Mouse (Mus musculus): ENCODE results near the gene Ube3a. TPM values are rescaled to one million over a fixed set of nuclear protein-coding genes. Genes with fewer than 3 reads are reported as not detected.

Gene Ube3a
- total RNA-seq (2021): 100 to 1,000 TPM; 128 to 133 TPM
- long read RNA-seq, experiment 1, full-length matches to known transcripts: 50 of 71 reads
- long read RNA-seq, experiment 1, partial matches to known transcripts: 2 of 71 reads
- long read RNA-seq, experiment 1, other reads (novel, unspliced or antisense): 19 of 71 reads
- long read RNA-seq, experiment 2, full-length matches to known transcripts: 45 of 62 reads
- long read RNA-seq, experiment 2, partial matches to known transcripts: 2 of 62 reads
- long read RNA-seq, experiment 2, other reads (novel, unspliced or antisense): 15 of 62 reads

DNA sequence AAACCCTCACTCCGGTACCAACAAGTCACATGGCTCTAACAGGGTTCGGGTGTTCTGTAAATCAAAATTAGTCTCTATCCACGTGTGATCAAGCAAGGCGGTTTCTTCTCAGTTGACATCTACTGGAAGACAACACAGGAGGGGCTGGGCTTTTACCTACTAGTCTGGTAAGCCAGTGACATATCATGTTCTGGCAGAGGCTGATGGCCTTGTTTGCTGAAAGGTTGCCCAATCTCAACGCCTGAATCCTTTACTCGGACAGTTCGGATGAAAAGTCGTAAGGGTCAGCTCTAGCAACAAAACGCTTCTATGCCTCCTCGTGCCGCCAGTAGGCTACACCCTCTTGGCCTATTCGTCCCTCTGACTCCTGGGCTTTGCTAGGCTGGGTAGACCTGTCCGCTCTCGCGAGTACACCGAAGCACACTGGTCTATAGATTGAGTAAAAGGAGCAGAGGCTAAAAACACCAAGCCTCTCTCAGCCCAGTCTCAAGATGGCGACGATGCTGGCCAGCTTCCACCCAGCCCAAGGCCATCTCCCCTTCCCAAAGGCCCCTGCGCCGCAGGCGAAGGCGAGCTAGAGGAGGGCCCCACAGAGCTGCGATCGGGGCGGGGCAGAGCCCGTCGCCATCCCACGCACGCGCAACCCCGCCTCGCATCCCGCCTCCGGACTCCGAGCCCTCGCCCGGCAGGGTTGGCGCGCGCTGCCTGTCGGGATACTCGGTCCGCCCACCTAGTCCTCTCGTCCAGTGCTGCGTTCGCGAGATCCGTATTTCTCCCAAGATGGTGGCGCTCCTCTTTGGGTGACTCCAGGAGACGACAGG, at the start of gene Ube3a:
Gene Ube3a, plus strand, starts transcription at position 706 of the 821 bp plus-strand sequence.
- intact Hi-C loops (cut with DNase I): no loop called here
- DNase-seq: peak; percentile 98 to 99

- no peak for DNase-seq
- intact Hi-C loops (cut with DNase I): no loop called here
Measured at GRCm38 (mm10) chr7:59192831-59193230, 35.7 kb upstream of the Ube3a start.

DNA sequence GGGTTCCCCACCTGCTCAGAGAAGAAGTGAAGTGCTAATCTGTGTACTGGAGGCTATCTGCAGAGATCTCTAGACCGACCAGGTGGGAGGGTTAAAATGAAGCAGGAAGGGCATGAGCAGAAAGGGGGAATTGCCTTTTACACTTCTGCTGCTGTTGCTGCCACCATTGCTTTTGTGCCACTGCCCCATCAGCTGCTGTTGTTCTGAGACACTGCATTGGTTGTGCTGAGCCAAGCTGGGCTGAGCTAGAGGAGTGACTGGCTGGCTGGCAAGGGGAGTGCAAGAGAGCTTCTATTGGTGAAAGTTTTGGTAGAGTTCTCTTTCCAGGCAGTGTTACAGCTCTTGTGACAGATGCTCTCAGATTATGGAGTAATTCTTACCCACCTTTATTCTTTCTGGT, 13.6 kb upstream of the Ube3a start:
- DNase-seq: no peak
- intact Hi-C loops (cut with DNase I): no loop called here

- DNase-seq: no peak
- intact Hi-C loops (cut with DNase I): no loop called here
Measured at GRCm38 (mm10) chr7:59221244-59221643, 7.3 kb upstream of the Ube3a start.

DNA sequence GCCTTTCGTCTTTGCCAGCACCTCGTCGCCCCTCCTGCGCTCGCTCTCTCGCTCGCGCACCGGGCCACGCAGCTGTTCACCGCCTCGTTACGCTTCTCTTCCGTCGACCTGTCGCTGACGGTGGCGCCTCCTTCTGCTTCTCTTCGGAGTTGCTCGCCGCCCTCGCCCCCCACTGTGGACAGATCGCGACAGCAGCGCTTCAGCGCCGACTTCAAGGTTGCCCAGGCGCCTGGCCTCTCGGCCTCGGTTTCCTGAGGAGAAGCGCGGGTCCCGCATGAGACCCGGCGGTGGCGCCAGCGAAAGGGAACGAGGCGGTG, 274 bp downstream of the Ube3a start:
- no peak for DNase-seq
- intact Hi-C loops (cut with DNase I): no loop called here

DNA sequence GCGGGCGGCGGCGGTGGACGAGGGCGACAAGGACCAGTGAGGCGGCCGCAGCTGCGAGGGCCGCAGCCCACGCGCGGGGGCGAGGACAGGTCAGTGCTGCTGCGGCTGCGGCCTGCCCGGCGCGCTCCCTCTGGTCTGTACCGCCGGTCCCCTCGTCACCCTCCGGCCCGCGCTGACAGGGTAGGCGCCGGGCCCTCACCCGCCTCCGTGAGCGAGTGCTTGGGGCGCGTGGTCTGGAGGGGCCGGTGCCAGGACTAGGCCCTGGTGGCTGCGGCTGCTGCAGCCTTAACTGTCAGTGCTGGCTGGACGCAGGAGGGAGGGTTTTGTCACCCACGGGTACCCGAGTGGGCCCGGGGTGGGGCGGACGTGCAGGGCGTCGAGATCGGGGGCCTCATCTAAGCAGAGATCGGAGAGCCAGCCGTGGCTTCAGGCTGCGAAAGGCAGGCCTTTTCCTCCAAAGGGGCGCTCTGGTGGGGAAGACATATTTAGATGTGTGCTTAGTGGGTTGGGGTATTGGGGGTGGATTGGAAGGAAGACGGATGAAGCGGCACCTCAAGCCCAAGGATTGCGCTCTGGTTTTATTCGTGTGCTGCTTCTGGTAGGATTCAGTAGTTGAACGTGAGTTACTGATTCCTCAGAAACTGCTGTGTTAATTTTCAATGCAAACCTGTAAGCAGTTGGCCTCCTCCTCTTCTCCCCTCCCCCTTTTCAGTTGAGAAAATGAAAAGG, 797 bp downstream of the Ube3a start:
- intact Hi-C loops (cut with DNase I): no loop called here

DNA sequence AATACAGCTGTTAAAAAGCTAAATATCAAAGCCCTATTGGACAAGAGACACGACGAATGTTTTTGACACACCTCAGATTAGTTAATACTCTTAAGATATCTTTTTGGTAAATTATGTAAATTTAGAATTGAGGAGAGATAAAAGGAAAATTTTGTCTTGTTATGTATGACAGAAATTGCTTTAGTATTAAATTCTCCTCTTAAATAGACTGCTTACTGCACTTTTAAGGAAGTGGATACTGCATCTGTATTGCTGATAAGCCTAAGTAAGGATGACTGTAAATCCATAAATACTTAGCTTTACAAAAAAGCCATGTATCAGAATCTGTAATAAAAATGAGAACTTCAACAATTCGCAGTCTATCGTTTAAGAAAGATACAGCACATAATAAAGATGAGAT, 1.8 kb downstream of the Ube3a start:
- intact Hi-C loops (cut with DNase I): no loop called here
- DNase-seq: no peak

More for the DNA sequence above, 797 bp downstream of the Ube3a start:
- DNase-seq: peak; percentile 64 to 67

DNA sequence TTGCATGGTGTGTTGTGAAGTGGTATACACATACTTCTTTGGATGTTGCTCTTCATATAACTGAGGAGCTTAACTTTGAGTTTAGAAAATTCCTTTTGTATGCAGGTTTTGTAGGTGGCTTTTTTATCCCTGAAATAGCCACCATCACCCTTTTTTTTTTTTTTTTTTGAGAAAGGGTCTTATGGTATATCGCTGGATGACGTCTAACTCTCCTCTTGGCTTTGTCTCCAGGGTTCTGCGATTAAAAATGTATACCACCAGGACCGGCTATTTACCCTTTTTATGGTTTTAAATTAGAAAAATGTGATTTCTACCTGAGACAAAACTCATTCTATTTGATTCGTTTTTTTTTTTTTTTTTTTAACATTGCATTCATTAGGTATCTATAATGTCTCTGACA, 2.2 kb downstream of the Ube3a start:
- DNase-seq: no peak
- intact Hi-C loops (cut with DNase I): no loop called here

GRCm38 (mm10) chr7:59231960-59232359, 3.4 kb downstream of the Ube3a start:
- intact Hi-C loops (cut with DNase I): no loop called here
- DNase-seq: no peak

GRCm38 (mm10) chr7:59234773-59235401, 6.3 kb downstream of the Ube3a start:
- DNase-seq: no peak

DNA sequence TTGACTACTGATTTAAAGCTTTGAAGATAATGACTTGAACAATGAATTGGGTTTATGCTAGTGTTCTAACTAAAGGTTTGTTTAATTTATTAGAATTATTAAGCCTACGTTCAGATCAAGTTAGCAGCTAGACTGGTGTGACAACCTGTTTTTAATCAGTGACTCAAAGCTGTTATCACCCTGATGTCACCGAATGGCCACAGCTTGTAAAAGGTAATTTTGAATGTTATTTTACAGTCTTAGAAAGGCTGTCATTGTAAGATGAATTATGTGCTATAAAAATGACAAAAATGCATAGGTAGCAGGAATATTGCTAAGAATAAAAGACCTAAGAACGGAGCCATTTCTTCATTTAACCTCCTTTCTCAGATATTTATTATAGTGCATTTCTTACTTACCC, 14.7 kb downstream of the Ube3a start:
- intact Hi-C loops (cut with DNase I): no loop called here
- no peak for DNase-seq

More at GRCm38 (mm10) chr7:59234773-59235401, 6.3 kb downstream of the Ube3a start:
- intact Hi-C loops (cut with DNase I): no loop called here

DNA sequence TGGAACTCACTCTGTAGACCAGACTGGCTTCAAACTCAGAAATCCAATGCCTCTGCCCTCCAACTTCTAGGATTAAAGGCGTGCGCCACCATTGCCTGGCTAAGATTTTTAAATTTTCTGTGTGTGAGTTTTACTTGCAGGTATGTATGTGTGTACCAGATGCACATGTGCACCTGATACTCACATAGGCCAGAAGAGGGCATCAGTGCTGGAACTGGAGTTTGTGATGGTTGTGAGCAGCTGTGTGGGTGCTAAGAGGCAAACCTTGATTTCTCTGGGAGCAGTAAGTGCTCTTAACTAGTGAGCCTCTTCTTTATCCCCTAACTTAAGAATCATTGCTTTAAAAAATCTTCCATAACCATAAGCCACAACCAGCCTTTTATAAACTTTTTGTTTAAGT, 17.0 kb downstream of the Ube3a start:
- no peak for DNase-seq
- intact Hi-C loops (cut with DNase I): no loop called here

DNA sequence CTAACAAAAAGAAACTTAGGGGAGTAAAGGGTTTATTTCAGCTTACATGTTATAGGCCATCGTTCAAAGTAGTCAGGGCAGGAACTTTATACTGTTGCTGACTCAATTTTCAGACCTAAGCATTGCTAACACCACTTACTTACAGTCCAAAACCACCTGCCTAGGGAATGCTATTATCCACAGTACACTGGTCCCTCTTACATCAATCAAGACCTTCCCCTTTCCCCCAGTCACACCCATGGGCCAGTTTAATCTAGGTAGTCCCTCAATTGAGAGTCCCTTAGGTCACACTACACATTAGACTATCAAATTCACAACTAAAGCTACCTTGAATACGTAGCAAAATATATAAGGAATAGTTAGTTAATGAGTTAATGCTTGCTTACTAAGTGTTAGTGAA, 24.8 kb downstream of the Ube3a start:
- intact Hi-C loops (cut with DNase I): no loop called here

DNA sequence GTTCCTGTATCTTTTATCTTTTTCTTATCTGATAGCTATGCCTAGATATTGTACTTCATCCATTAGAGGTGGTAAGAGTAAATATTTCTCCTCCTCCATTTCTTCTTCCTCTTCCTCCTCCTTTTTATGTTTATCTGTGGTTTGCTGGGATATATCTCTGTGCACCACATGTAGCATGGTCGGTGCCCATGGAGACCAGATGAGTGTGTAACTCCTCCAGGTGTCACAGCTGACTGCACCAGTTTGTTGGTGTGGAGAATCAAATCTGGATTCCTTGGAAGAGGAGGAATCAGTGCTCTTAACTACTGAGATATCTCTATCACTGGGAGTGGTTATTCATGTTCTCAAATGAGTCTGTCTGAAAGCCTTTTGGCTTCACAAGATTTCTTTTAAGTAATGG, 37.0 kb downstream of the Ube3a start:
- DNase-seq: no peak
- intact Hi-C loops (cut with DNase I): no loop called here

More for the DNA sequence above, 24.8 kb downstream of the Ube3a start:
- DNase-seq: no peak

- intact Hi-C loops (cut with DNase I): no loop called here
- no peak for DNase-seq
Measured at GRCm38 (mm10) chr7:59271775-59272174, 43.2 kb downstream of the Ube3a start.

GRCm38 (mm10) chr7:59312576-59312975, 84.0 kb downstream of the Ube3a start:
- no peak for DNase-seq
- intact Hi-C loops (cut with DNase I): no loop called here

- intact Hi-C loops (cut with DNase I): no loop called here
Measured at GRCm38 (mm10) chr7:59322759-59323158, 94.2 kb downstream of the Ube3a start.

More at GRCm38 (mm10) chr7:59322759-59323158, 94.2 kb downstream of the Ube3a start:
- no peak for DNase-seq
